Mouse (Mus musculus) layer of hippocampus, postnatal 10 days (tissue): ENCODE data around the gene Gm6592. TPM values are rescaled to one million over a fixed set of nuclear protein-coding genes. Genes with fewer than 3 reads are reported as not detected.
"Not testable (repeated sequence)": the region's sequence is repeated elsewhere in the genome, so short reads cannot be mapped to it uniquely, and the experiment has no call there.

Experiments used
- DNase-seq, 2 experiments: peaks; one replicate each; pipeline ENCODE4 v3.0.0; 2021; ENCODE audit warnings: low spot score in 2 of 2
- long read RNA-seq: library from polyadenylated mRNA; stranded (forward); transcript quantifications from one replicate; pipeline ENCODE4 v2.0.0, GENCODE M21; 2023
- total RNA-seq, 2 experiments: library from RNA; stranded (reverse); gene quantifications; 2 replicates each; pipeline ENCODE4 v1.2.3; 2021

Gm6592 gene
- not detected for total RNA-seq
- long read RNA-seq, result 0 reads

DNA sequence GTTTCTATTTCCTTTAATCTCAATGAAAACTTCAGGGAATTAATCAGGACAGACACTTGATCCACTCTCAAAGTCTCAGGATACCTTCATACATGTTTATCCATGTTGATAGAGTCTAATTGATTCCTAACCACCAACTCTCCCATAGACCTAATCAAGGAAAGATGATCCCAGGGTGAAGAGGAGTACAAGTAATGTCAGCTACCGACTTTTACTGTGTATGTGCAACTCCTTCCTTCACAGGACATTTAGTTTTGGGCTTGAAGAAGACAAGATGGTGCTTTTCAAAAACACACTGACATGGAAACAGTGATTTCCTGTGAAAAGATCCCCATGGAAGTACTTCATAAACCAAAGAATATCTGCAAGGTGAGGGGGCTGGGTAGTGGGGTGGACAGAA lies at the start of gene Gm6592:
Gene Gm6592, plus strand, starts transcription at position 301 of the 400 bp plus-strand sequence.
- no peak for DNase-seq

DNA sequence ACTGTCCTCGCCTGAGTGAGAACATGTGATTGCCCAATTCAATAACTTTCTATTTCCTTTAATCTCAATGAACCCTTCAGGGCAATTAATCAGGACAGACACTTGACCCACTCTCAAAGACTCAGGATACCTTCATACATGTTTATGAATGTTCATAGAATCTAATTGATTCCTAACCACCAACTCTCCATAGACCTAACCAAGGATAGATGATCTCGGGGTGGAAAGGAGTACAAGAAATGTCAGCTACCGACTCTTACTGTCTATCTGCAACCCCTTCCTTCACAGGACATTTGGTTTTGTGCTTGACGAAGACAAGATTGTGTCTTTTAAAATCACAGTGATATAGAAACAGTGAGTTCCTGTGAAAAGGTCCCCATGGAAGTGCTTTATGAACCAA lies 40.4 kb upstream of the Gm6592 start, which contains the start of gene Ssxb5:
Gene Ssxb5, plus strand, starts transcription at position 301 of the 400 bp plus-strand sequence.
- DNase-seq, result not testable (repeated sequence)

DNA sequence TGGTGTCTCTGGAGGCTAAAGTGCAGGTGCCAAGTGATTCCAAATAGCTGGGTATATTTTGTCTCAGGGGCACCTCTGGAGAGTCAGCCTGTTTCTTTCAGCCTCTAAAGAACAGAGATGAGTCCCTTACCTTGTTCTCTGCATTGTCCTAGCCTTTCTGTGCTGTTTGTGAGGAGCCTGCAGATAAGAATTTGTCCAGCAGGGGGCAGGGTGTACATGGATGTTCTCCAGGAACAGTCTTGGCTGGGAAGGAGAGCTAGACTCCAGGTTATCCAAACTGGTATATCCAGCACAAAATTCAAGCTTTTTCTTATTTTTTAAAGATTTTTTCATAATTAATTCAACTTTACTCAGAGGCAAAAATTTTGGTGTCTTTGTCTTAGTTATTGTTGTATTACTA lies 11.8 kb upstream of the Gm6592 start:
- DNase-seq, result peak; percentile 60 to 71

DNA sequence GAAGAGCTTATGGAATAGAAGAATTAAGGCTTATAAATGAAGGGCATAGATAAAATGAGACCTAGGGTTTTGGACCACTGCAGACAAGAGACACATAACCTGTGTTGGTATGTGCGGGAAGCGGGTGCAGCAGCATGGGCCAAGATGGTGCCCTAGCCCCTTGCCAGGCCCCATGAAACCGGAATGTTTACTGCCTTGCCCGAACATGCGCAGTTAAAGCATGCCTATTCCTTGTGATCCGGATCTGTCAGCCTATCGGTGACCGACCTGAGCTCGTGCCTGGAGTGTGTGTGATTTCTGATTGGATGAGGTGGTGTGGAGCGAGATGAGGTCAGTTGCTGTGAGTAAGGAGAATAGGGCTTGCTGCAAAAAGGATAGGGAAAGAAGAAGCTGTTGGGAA lies 8.7 kb downstream of the Gm6592 start:
- no peak for DNase-seq

DNA sequence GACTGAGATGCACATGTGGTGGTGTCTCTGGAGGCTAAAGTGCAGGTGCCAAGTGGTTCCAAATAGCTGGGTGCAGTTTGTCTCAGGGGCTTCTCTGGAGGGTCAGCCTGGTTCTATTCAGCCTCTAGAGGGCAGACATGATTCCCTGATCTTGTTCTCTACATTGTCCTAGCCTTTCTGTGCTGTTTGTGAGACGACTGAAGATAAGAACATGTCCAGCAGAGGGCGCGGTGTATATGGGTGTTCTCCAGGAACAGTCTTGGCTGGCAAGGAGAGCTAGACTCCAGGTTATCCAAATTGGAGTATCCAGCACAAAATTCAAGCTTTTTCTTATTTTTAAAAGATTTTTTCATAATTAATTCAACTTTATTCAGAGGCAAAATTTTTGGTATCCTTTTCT lies 20.5 kb downstream of the Gm6592 start:
- DNase-seq, result peak; percentile 63 to 74

DNA sequence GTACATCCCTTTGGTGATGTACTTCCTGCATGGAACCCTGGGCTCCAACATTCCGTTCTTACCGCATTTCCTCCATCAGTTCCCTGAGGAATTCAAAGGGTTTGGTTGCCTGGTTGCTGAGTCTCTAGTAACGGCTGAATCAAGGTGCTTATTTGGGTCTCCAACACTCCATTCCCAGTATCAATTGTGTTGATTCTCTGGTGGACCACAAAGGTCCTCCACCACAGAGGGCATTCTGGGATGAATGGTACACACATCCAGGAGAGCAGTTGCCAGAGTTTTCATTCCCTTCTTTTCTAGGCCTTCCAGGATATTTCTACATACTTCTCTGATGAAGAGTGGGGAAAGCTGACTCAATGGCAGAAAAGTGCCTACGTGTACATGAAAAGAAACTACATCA lies 30.2 kb downstream of the Gm6592 start, which contains the start of gene Gm5751:
Gene Gm5751, plus strand, starts transcription at position 301 of the 400 bp plus-strand sequence.
- not testable (repeated sequence) for DNase-seq

DNA sequence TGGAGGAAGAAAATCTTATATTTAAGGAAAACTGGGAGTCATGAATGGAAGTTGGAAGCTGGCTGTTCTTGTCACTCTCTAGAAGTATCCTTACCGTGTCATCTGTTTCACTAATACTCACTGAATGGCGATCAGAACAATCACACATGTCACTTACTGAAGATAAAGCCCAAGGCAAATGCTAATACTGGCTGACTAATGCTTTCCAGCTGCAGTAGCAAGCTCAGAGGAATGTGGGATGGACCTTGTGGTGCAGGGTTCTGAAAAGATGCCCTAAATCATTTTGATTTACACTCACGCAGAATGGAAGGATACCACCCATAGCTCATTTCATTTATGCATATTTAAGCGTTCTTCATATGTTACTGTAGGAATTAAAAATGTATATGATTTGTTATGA lies 40.5 kb downstream of the Gm6592 start:
- no peak for DNase-seq

DNA sequence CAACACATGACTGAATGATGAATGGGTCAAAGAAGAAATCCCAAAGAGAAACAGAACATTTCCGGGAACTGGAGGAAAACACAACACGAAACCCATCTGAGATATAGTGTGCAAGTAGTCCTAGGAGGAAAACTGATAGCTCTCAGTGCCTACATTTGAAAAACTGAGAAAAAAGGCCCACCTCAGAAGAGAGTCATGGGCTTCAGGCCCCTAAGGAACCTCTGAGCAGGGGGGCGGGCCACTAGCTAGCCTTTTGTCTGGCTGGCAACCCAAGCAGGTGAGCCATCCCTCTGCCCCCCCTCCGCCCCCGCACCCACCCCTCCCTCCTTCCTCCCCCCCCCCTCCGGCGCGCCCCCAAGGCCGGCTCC lies 48.2 kb downstream of the Gm6592 start:
- DNase-seq, result no peak

DNA sequence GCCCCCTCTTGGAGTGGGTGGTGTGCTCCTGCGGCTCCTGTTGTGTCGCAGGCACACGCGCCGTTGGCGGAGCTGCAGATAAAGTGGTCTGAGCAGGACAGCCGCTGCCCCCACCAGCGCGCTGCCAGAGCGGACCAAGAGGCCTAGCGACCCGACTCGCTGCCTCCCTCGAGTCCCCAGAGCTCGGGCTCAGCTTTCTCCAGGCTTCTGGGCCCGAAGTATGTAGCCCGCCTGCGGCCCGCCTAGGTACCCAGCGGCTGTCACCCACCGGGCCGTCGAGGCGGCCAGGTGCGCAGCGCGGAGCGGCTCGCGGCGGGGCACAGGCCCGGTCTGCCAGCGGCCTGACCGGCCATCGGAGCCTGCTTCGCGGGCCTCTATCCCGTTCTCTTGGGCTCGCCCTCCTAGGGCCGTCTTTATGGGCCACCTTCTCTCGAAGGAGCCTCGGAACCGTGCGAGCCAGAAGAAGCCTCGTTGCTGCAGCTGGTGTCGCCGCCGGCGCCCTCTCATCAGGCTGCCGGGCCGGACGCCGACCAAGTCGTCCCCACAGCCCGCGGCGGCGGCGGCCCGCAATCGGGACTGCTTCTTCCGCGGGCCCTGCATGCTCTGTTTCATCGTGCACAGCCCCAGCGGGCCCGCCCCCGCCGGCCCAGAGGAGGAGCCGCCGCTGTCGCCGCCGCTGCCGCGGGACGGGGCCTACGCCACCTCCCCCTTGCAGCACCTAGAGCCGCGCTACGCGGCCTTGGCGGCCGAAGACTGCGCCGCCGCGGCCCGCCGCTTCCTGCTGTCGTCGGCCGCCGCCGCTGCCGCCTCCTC lies 48.8 kb downstream of the Gm6592 start, which contains the start of gene B630019K06Rik:
Gene B630019K06Rik, plus strand, starts transcription at position 40 of the 813 bp plus-strand sequence.
- DNase-seq, result peak; percentile 29 to 57

DNA sequence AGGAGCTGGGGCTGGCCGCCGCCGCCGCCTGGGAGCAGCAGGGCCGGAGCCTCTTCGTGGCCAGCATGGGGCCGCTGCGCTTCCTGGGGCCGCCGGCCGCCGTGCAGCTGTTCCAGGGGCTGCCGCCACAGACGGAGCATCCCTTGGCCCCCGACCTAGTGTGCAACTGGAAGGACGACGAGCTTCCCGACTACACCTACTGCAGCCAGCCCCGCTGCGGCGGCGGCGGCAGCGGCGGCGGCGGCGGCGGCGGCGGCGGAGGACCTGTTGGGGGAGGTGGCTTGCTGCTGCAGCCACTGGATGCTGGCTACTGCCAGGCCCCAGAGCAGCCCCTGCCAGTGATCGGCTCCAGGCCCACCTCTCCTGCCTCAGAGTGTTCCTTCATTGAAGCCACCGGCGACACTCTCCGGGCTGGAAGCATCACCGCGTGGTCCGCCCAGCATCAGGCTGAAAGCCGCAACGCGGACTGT lies 49.4 kb downstream of the Gm6592 start:
- DNase-seq, result peak; percentile 36 to 39

Other genes starting within 250 kb of the Gm6592 start
- gene Ssxb8, start 153.2 kb upstream of the Gm6592 start, total RNA-seq, result not detected
- gene Ssx9, start 95.6 kb upstream of the Gm6592 start, total RNA-seq, result not detected
- gene Ssxb5, start 40.3 kb upstream of the Gm6592 start, total RNA-seq, result not detected
- not detected for gene Gm5751, start 30.3 kb downstream of the Gm6592 start, total RNA-seq
- gene B630019K06Rik, start 48.4 kb downstream of the Gm6592 start, total RNA-seq, result 10 to 100 TPM; 24.0 to 26.4 TPM
- gene Fthl17b, start 119.0 kb downstream of the Gm6592 start, total RNA-seq, result not detected
- gene Fthl17c, start 132.6 kb downstream of the Gm6592 start, total RNA-seq, result not detected
- gene Fthl17d, start 142.8 kb downstream of the Gm6592 start, total RNA-seq, result not detected
- gene Fthl17e, start 189.5 kb downstream of the Gm6592 start, total RNA-seq, result not detected
- not detected for gene Fthl17f, start 219.0 kb downstream of the Gm6592 start, total RNA-seq